15 mouse cellular contexts compared by ENCODE assay signal in genomic region chr9:61367156-61367555, GRCm38 (mm10).
"Had no signal": no experiment of that assay in that cellular context is flagged by ENCODE, and none has a peak within 500 bp of the region (broad histone marks: within the 10 kb centered on the region; RNA-seq: fewer than 3 reads in every experiment).

No protein-coding gene starts in this region.

- DNase-seq: midbrain, embryonic 14.5 days; retina, postnatal 1 day; right cerebral cortex, adult 18-20 months; right cerebral cortex, postnatal 25 days; right cerebral cortex, postnatal 4 days; spleen, adult 18-20 months; thymus, adult 2 months; thymus, postnatal 25 days; thymus, postnatal 4 days had no signal

- ATAC-seq: midbrain, embryonic 16.5 days had no signal

- H3K4me2 ChIP-seq: lung, embryonic 14.5 days; midbrain, embryonic 12.5 days; neural tube, embryonic 13.5 days; neural tube, embryonic 15.5 days had no signal

- H3K27ac ChIP-seq: midbrain, embryonic 12.5 days; neural tube, embryonic 13.5 days; neural tube, embryonic 15.5 days had no signal

- H3K4me3 ChIP-seq: midbrain, embryonic 12.5 days; myocyte; neural tube, embryonic 13.5 days; neural tube, embryonic 15.5 days had no signal

- H3K36me3 ChIP-seq: midbrain, embryonic 12.5 days; neural tube, embryonic 13.5 days; neural tube, embryonic 15.5 days had no signal

- H3K9me3 ChIP-seq: midbrain, embryonic 12.5 days; neural tube, embryonic 13.5 days; neural tube, embryonic 15.5 days had no signal

- H3K9ac ChIP-seq: lung, embryonic 14.5 days; midbrain, embryonic 12.5 days; neural tube, embryonic 13.5 days; neural tube, embryonic 15.5 days had no signal
